Mouse (Mus musculus) retina, adult 2 months (tissue): ENCODE results near the gene Tctn3.

ENCODE experiments used
- DNase-seq: peaks from one replicate; pipeline ENCODE4 v3.0.0-alpha.2; 2012; ENCODE audit warnings: low read depth, low spot score

Gene Tctn3

DNA sequence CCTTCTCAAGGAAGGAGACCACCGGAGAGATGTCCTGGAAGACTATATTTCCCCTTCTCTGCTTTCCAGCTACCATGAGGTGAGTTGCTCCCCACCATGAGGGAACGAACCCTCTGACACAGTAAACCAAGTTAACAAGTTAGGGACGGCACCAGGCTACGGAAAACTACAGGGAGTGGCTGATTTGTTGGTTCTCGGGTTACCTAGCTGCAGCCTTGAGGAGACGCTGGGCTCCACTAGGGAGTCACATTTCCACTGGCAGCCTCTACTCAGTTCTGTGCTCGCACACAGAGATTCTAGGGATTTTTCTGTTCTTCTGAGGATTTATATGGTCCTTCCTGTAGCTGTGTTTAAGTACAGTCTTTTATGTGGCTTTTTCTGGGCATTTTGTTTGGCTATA, 56.0 kb downstream of the Tctn3 start:
- DNase-seq = no peak

DNA sequence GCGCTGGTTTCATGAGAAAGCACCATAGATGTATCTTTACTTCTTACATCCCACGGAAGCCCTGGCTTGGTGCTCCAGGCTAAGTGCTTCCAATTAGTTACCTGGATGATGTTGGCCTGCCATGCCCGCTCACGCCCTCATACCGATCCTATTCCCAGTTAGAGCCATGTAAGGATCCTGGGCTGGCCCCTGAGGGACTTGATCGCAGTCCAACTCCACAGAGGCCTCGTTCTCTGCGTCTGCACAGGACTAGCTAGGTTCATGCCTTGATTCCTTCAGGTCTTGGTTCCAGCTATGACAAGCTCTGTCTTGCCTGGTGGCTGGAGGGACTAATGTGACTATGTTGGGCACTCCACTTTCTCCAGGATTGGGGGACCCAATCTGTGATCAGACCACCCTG, 56.9 kb downstream of the Tctn3 start:
- DNase-seq = no peak

DNA sequence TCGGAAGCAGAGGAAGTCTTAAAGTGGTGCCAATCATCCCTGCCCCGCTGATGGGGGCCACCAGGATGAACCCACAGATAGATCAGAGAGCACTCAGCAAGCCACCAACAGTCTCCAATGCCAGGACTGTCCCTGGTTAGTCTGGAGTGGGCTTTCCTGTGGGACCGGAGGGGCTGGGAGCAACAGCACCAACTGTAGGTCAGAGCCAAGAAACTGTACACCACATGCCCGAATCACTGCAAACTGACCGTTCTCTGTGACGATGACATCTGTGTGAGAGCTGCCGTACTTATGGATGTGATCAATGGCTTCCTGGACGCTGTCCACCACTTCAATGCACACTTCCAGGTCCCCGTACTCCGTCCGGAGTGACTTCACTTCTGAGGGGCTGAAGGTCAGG, 57.7 kb downstream of the Tctn3 start:
- no peak for DNase-seq

DNA sequence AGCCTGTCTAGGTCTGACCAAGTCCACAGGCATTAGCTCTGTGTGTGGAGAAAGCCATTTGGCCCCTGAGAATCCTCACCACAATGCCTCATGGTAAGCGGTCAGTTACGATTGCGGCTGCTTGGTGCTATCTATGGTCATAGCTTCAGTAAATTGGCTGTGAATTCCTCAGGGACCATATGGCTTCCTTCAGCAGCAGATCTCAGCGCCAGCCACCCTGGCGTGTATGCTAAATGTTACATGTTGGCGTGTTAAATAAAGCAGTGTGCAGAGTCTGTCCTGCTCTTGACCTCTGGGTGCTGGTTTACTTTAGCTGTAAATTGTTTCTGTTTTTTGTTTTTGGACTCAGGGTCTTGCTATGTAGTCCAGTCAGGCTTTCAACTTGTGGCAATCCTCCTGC, 58.2 kb downstream of the Tctn3 start:
- no peak for DNase-seq

DNA sequence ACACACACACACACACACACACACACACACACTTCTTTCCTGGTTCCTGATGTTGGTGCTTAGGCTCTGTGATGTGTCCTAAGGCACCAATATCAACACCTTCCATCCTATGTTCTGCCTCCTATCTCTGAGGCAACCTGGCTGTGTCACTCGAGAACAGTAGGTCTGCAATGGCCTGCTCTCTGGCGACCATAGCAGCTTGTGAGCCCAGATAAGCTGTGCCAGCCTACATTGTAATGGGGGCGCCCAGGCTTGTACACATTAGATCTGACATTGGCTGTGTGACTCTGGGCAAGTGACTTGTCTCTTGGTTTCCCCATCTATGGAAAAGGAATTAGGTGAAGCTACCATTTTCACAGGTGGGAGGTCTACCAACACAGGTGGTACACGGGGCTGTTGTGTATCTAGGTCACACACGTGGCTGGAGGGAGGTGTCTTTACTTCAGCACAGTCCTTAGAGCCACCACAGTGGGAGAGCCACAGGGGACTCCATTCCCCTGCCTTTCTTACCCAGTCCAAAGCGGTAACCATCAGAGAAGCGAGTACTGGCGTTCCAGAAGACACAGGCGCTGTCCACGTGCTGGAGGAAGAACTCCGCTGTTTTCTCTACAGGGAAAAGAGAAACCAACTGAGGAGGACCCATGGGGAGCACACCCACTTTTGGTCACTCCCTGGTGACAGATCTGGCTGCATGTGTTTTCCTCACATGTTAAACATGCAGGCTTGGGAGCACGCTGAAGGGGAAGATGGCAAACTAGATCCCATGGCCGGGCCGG, 58.8 kb downstream of the Tctn3 start:
- no peak for DNase-seq

DNA sequence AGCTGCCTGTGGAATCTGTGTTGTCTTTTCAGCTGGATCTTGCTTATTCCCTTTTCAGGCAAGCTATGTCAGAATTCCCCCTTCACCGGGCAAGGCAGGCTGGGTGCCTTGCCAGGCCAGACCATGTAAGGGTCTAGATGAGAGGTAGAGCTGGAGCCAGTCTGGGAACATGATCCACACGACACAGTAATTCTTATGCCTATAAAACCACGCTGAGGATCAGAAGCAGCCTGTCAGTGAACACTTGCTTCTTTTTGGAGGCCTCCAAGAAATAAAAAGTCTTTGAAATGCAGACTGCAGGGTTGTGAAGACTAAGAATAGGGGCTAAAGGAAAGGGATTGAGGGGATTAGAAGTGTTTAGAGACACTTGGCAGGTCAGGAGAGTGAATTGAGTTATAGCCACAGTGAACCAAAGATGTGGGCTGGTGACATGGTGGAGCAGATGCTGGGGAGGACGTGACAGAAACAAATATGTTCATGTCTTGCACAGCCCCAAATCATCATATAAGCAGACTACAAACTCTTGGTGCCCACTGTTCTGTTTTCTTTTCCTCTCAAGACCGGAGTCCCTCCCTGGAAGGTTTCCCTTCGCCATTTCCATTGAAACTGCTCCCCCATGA, 62.4 kb downstream of the Tctn3 start:
- DNase-seq = no peak

DNA sequence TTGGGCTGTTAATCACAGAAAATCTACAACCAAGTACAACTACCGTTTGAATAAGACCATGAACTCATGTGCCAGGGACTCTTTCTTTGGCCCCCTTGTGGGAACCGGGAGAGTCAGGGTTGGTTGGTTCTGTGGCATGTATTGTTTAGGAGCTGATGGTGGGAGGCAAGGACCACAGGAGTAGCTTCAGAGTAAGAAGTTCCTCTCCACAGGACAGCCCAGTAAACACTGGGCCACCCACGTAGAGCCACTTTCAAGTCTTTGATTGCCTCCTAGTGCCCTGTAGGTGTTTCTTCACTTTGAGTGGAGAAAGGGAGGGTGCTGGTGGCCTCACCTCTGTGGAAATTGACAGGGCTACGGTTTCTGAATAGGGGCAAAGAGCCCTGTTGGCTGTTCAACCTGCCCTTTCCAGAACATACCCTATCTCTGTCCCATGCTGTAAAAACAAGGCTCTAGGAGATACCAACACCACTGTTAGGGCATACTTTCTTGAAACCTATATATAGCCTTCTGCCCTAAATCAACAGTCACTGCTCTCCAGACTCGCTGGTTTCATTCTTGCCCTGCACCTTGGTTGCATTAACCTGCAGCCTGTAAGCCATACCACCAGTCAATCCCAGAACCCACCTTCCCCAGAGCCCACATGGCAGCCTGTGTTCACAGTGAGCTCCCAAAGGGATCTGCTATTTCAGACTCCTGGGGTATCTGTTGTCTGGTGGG, 63.1 kb downstream of the Tctn3 start:
- DNase-seq = no peak

DNA sequence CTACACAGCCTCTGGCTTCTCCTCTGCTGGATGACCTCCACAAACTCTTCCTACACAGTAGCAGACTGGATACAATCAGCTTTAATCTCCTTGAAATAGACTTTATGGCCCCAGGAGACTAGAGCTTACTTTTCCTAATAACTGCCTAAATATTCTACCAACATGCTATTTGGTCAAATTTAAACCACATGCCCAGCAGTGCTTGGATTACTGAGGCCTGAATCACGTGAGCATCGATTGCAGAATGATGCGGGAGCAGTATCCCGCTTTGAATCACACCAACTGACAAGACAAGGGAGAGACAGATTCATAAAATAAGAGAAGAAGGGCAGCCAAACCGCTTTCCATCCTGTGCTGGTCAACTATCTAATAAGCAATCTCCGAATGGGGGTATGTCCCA, 63.6 kb downstream of the Tctn3 start:
- no peak for DNase-seq
